Mouse (Mus musculus): ENCODE measurements at regions not wholly inside any gene's neighbourhood (a gene's known extent, or its start where the extent isn't known, plus 50 kb on each side); places are given as distances from the start of the nearest gene placed in this dataset.

GRCm38 (mm10) chr8:35110286-35110685, 655.3 kb upstream of the Gm19410 start:
- 81% methylated on average over 8 of the region's 8 CpGs for WGBS
- TF ChIP-seq POLR2A (IDR thresholded peaks at IDR 0.05; ENCODE audit: borderline replicate concordance, control insufficient read depth, low read depth, low read length) (no peak), CTCF (IDR thresholded peaks at IDR 0.05; ENCODE audit: control insufficient read depth, insufficient read depth, low read length) (no peak)
- Histone ChIP-seq H3K4me1 (ENCODE audit: control insufficient read depth, insufficient read depth, low read length) (no peaks in the 10 kb centered on the region; the same call in none of the 2 replicates), H3K4me3 (replicated peaks; ENCODE audit: control insufficient read depth, low read depth, low read length) (no peak overlapping the region), H3K27ac (ENCODE audit: control insufficient read depth, insufficient read depth, low read depth, low read length, poor library complexity) (no peak overlapping the region)

GRCm38 (mm10) chr8:35111130-35111529, 654.5 kb upstream of the Gm19410 start:
- H3K27ac ChIP-seq (ENCODE audit: control insufficient read depth, insufficient read depth, low read depth, low read length, poor library complexity), result no peak overlapping the region
- WGBS, result 72% methylated on average over 7 of the region's 7 CpGs

GRCm38 (mm10) chr8:35112591-35113265, 652.9 kb upstream of the Gm19410 start:
- no peak overlapping the region for H3K4me3 ChIP-seq (replicated peaks; ENCODE audit: control insufficient read depth, low read depth, low read length)
- H3K27ac ChIP-seq (ENCODE audit: control insufficient read depth, insufficient read depth, low read depth, low read length, poor library complexity), result no peak overlapping the region
- 81% methylated on average over 7 of the region's 7 CpGs for WGBS
- no peaks in the 10 kb centered on the region; the same call in none of the 2 replicates for H3K4me1 ChIP-seq (ENCODE audit: control insufficient read depth, insufficient read depth, low read length)
- no peak for TF ChIP-seq POLR2A (IDR thresholded peaks at IDR 0.05; ENCODE audit: borderline replicate concordance, control insufficient read depth, low read depth, low read length)
- no peak for TF ChIP-seq CTCF (IDR thresholded peaks at IDR 0.05; ENCODE audit: control insufficient read depth, insufficient read depth, low read length)

More at GRCm38 (mm10) chr8:35111130-35111529, 654.5 kb upstream of the Gm19410 start:
- no peaks in the 10 kb centered on the region; the same call in none of the 2 replicates for H3K4me1 ChIP-seq (ENCODE audit: control insufficient read depth, insufficient read depth, low read length)
- TF ChIP-seq CTCF (IDR thresholded peaks at IDR 0.05; ENCODE audit: control insufficient read depth, insufficient read depth, low read length) (no peak), POLR2A (IDR thresholded peaks at IDR 0.05; ENCODE audit: borderline replicate concordance, control insufficient read depth, low read depth, low read length) (no peak)
- no peak overlapping the region for H3K4me3 ChIP-seq (replicated peaks; ENCODE audit: control insufficient read depth, low read depth, low read length)

GRCm38 (mm10) chr8:35114031-35114430, 651.6 kb upstream of the Gm19410 start:
- WGBS, result 30% methylated on average over 10 of the region's 10 CpGs
- no peak for TF ChIP-seq POLR2A (IDR thresholded peaks at IDR 0.05; ENCODE audit: borderline replicate concordance, control insufficient read depth, low read depth, low read length)
- H3K27ac ChIP-seq (ENCODE audit: control insufficient read depth, insufficient read depth, low read depth, low read length, poor library complexity), result no peak overlapping the region

GRCm38 (mm10) chr8:35120612-35121011, 645.0 kb upstream of the Gm19410 start:
- H3K4me1 ChIP-seq (ENCODE audit: control insufficient read depth, insufficient read depth, low read length), result peaks cover 2% of the 10 kb centered on the region; the same call in 1 of the 2 replicates
- 79% methylated on average over 5 of the region's 5 CpGs for WGBS

More at GRCm38 (mm10) chr8:35114031-35114430, 651.6 kb upstream of the Gm19410 start:
- H3K4me3 ChIP-seq (replicated peaks; ENCODE audit: control insufficient read depth, low read depth, low read length), result no peak overlapping the region
- no peaks in the 10 kb centered on the region; the same call in none of the 2 replicates for H3K4me1 ChIP-seq (ENCODE audit: control insufficient read depth, insufficient read depth, low read length)

GRCm38 (mm10) chr8:35121084-35121483, 644.5 kb upstream of the Gm19410 start:
- TF ChIP-seq POLR2A (IDR thresholded peaks at IDR 0.05; ENCODE audit: borderline replicate concordance, control insufficient read depth, low read depth, low read length) (no peak), CTCF (IDR thresholded peaks at IDR 0.05; ENCODE audit: control insufficient read depth, insufficient read depth, low read length) (no peak)
- H3K27ac ChIP-seq (ENCODE audit: control insufficient read depth, insufficient read depth, low read depth, low read length, poor library complexity), result no peak overlapping the region
- 85% methylated on average over 8 of the region's 8 CpGs for WGBS

More at GRCm38 (mm10) chr8:35120612-35121011, 645.0 kb upstream of the Gm19410 start:
- no peak overlapping the region for H3K4me3 ChIP-seq (replicated peaks; ENCODE audit: control insufficient read depth, low read depth, low read length)
- H3K27ac ChIP-seq (ENCODE audit: control insufficient read depth, insufficient read depth, low read depth, low read length, poor library complexity), result no peak overlapping the region
- no peak for TF ChIP-seq CTCF (IDR thresholded peaks at IDR 0.05; ENCODE audit: control insufficient read depth, insufficient read depth, low read length)
- TF ChIP-seq POLR2A (IDR thresholded peaks at IDR 0.05; ENCODE audit: borderline replicate concordance, control insufficient read depth, low read depth, low read length), result no peak

GRCm38 (mm10) chr8:35123196-35123621, 642.4 kb upstream of the Gm19410 start:
- H3K4me3 ChIP-seq (replicated peaks; ENCODE audit: control insufficient read depth, low read depth, low read length), result no peak overlapping the region
- 1% methylated on average over 14 of the region's 14 CpGs for WGBS
- peaks cover 2% of the 10 kb centered on the region; the same call in 1 of the 2 replicates for H3K4me1 ChIP-seq (ENCODE audit: control insufficient read depth, insufficient read depth, low read length)
- TF ChIP-seq POLR2A (IDR thresholded peaks at IDR 0.05; ENCODE audit: borderline replicate concordance, control insufficient read depth, low read depth, low read length), result no peak
- TF ChIP-seq CTCF (IDR thresholded peaks at IDR 0.05; ENCODE audit: control insufficient read depth, insufficient read depth, low read length), result no peak
- no peak overlapping the region for H3K27ac ChIP-seq (ENCODE audit: control insufficient read depth, insufficient read depth, low read depth, low read length, poor library complexity)

More at GRCm38 (mm10) chr8:35121084-35121483, 644.5 kb upstream of the Gm19410 start:
- Histone ChIP-seq H3K4me3 (replicated peaks; ENCODE audit: control insufficient read depth, low read depth, low read length) (no peak overlapping the region), H3K4me1 (ENCODE audit: control insufficient read depth, insufficient read depth, low read length) (peaks cover 2% of the 10 kb centered on the region; the same call in 1 of the 2 replicates)

GRCm38 (mm10) chr8:35125179-35125578, 640.4 kb upstream of the Gm19410 start:
- 53% methylated on average over 3 of the region's 3 CpGs for WGBS
- no peak for TF ChIP-seq CTCF (IDR thresholded peaks at IDR 0.05; ENCODE audit: control insufficient read depth, insufficient read depth, low read length)
- no peak for TF ChIP-seq POLR2A (IDR thresholded peaks at IDR 0.05; ENCODE audit: borderline replicate concordance, control insufficient read depth, low read depth, low read length)
- no peak overlapping the region for H3K27ac ChIP-seq (ENCODE audit: control insufficient read depth, insufficient read depth, low read depth, low read length, poor library complexity)
- H3K4me3 ChIP-seq (replicated peaks; ENCODE audit: control insufficient read depth, low read depth, low read length), result no peak overlapping the region
- H3K4me1 ChIP-seq (ENCODE audit: control insufficient read depth, insufficient read depth, low read length), result peaks cover 2% of the 10 kb centered on the region; the same call in 1 of the 2 replicates

Measured in bone marrow, adult 2 months (tissue).